Mouse (Mus musculus): Measurements from ENCODE around the gene Hacd3. TPM values are rescaled to one million over a fixed set of nuclear protein-coding genes. Genes with fewer than 3 reads are reported as not detected.
"Not testable (repeated sequence)": the region's sequence is repeated elsewhere in the genome, so short reads cannot be mapped to it uniquely, and the experiment has no call there.

The Hacd3 gene
- polyA plus RNA-seq, 1 experiment = 22.3 TPM

DNA sequence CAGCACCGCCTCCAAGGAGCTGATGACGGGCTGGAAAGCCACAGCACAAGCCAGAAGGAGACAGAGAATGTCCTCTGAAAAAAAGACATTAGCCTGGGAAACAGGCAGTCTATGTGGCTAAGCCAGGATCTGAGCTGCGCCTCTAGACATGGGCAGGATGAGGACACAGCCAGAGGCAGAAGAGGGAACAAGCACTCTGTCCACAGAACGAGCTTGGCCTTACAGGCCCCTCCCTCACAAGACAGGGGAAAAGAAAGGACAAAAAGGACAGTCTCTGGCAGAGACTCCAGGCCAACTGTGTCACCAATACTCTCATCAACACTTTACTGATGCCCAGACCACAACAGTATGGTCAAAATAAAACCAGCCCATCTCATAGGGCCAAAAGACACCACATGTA lies 20.0 kb downstream of the Hacd3 start:
- TF ChIP-seq CTCF (IDR thresholded peaks at IDR 0.05; ENCODE audit: control insufficient read depth, insufficient read depth, insufficient replicate concordance, low read depth, low read length) (no peak), POLR2A (IDR thresholded peaks at IDR 0.05; ENCODE audit: control insufficient read depth, low read depth, low read length) (no peak)
- Histone ChIP-seq H3K36me3 (ENCODE audit: control insufficient read depth, insufficient read depth, low read length) (peaks cover 1% of the 10 kb centered on the region), H3K27me3 (ENCODE audit: control insufficient read depth, insufficient read depth, low read length) (no peaks in the 10 kb centered on the region), H3K4me1 (ENCODE audit: control insufficient read depth, insufficient read depth, low read length) (no peaks in the 10 kb centered on the region), H3K27ac (ENCODE audit: control insufficient read depth, insufficient read depth, low read depth, low read length) (no peak overlapping the region), H3K4me3 (ENCODE audit: control insufficient read depth, low read depth, low read length) (no peak overlapping the region)

DNA sequence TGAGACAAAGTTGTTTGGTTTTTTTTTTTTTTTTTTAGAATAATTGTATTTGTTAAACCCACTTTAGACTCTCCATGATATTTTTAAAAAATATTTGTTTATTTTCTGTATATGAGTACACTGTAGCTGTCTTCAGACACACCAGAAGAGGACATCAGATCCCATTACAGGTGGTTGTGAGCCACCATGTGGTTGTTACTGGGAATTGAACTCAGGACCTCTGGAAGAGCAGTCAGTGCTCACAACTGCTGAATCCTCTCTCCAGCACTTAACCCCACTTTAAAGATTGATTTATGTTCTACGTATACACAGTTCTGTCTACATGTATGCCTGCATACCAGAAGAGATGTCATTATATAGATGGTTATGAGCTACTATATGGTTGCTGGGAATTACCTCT lies 26.0 kb downstream of the Hacd3 start:
- H3K4me3 ChIP-seq (ENCODE audit: control insufficient read depth, low read depth, low read length); H3K27ac ChIP-seq (ENCODE audit: control insufficient read depth, insufficient read depth, low read depth, low read length); H3K36me3 ChIP-seq (ENCODE audit: control insufficient read depth, insufficient read depth, low read length); H3K4me1 ChIP-seq (ENCODE audit: control insufficient read depth, insufficient read depth, low read length); H3K27me3 ChIP-seq (ENCODE audit: control insufficient read depth, insufficient read depth, low read length): not testable (repeated sequence)

DNA sequence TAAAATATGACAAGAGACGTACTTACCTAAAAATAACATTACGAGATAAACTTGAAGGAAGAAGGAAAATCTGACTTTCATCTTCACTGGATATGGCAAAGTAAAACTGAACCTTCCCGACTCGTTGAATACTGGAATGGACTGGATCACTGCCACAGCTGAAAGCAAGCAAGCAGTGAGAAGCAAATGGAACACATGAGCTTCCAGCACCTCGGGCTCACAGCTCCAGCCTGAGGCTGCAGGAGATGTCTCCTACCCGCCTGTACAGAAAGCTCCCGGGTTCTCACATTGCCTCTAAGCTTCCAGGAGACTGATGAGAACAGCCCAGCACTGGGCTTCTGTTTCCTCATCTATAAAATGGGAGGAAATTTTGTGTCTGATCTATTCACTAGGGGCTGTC lies 31.2 kb downstream of the Hacd3 start:
- no peak overlapping the region for H3K4me3 ChIP-seq (ENCODE audit: control insufficient read depth, low read depth, low read length)
- TF ChIP-seq POLR2A (IDR thresholded peaks at IDR 0.05; ENCODE audit: control insufficient read depth, low read depth, low read length) (no peak), CTCF (IDR thresholded peaks at IDR 0.05; ENCODE audit: control insufficient read depth, insufficient read depth, insufficient replicate concordance, low read depth, low read length) (no peak)
- H3K27ac ChIP-seq (ENCODE audit: control insufficient read depth, insufficient read depth, low read depth, low read length) = no peak overlapping the region
- no peaks in the 10 kb centered on the region for H3K4me1 ChIP-seq (ENCODE audit: control insufficient read depth, insufficient read depth, low read length)
- H3K36me3 ChIP-seq (ENCODE audit: control insufficient read depth, insufficient read depth, low read length) = peaks cover 4% of the 10 kb centered on the region
- H3K27me3 ChIP-seq (ENCODE audit: control insufficient read depth, insufficient read depth, low read length) = no peaks in the 10 kb centered on the region

DNA sequence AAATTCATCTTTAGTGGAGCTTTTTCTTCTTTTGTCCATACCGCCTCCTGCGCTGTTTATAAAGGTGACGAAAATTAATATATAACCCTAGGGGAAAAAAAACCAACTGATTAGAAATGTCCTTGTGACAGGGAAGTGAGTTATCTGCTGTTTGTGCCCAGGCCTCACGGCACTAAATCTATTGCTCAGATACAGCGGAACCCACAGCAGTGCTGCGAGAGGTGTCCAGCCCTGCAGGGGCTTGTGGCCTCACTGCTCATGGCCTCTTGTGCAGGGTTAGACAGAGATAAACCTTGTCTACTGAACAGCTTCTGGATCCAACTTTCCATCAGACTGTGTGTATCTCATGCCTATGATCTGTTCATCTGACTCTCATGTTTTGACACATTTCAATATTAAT lies 33.0 kb downstream of the Hacd3 start:
- H3K27me3 ChIP-seq (ENCODE audit: control insufficient read depth, insufficient read depth, low read length) = no peaks in the 10 kb centered on the region
- H3K36me3 ChIP-seq (ENCODE audit: control insufficient read depth, insufficient read depth, low read length) = peaks cover 4% of the 10 kb centered on the region
- no peaks in the 10 kb centered on the region for H3K4me1 ChIP-seq (ENCODE audit: control insufficient read depth, insufficient read depth, low read length)
- no peak overlapping the region for H3K27ac ChIP-seq (ENCODE audit: control insufficient read depth, insufficient read depth, low read depth, low read length)
- TF ChIP-seq POLR2A (IDR thresholded peaks at IDR 0.05; ENCODE audit: control insufficient read depth, low read depth, low read length) (no peak), CTCF (IDR thresholded peaks at IDR 0.05; ENCODE audit: control insufficient read depth, insufficient read depth, insufficient replicate concordance, low read depth, low read length) (no peak)
- H3K4me3 ChIP-seq (ENCODE audit: control insufficient read depth, low read depth, low read length) = no peak overlapping the region

DNA sequence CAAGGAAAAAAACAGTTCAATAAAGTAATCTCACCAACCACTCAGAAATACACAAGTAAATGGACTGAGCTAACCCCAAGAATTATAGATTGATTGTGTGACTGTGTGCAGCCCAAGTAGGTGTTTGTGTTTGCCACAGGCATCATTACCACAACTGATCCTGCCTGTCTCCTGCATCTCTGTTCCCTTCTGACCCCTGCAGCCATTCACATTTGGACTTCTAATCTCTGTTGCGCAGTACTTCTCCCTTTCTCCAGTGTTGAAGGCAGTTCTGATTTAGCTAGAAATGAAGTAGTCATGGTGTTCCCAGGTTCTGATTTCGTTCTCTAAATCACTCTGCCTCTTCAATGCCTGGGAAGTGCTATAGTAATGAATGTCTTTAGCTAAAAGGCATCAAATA lies 33.8 kb downstream of the Hacd3 start:
- Histone ChIP-seq H3K4me1 (ENCODE audit: control insufficient read depth, insufficient read depth, low read length) (no peaks in the 10 kb centered on the region), H3K4me3 (ENCODE audit: control insufficient read depth, low read depth, low read length) (no peak overlapping the region), H3K27me3 (ENCODE audit: control insufficient read depth, insufficient read depth, low read length) (no peaks in the 10 kb centered on the region), H3K27ac (ENCODE audit: control insufficient read depth, insufficient read depth, low read depth, low read length) (no peak overlapping the region), H3K36me3 (ENCODE audit: control insufficient read depth, insufficient read depth, low read length) (peaks cover 4% of the 10 kb centered on the region)
- no peak for TF ChIP-seq POLR2A (IDR thresholded peaks at IDR 0.05; ENCODE audit: control insufficient read depth, low read depth, low read length)
- TF ChIP-seq CTCF (IDR thresholded peaks at IDR 0.05; ENCODE audit: control insufficient read depth, insufficient read depth, insufficient replicate concordance, low read depth, low read length) = no peak

DNA sequence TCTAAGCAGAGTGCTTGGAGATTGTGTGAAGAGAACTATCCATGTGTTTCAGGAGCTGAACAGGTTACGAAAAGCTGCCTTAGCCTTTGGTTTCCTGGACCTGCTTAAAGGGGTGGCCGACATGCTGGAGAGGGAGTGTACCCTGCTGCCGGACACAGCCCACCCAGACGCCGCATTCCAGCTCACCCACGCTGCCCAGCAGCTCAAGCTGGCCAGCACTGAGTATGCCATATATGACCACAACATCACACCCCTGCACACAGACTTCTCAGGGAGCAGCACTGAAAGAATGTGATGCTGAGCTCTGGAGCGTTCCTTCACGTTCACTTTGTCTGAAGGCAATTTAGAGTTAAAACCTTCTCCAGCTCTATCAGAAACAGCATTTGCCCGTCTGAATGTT lies 35.7 kb downstream of the Hacd3 start:
- Histone ChIP-seq H3K4me1 (ENCODE audit: control insufficient read depth, insufficient read depth, low read length) (no peaks in the 10 kb centered on the region), H3K36me3 (ENCODE audit: control insufficient read depth, insufficient read depth, low read length) (peaks cover 4% of the 10 kb centered on the region)

GRCm38 (mm10) chr9:64985037-64985794 lies 36.3 kb downstream of the Hacd3 start:
- peaks cover 4% of the 10 kb centered on the region for H3K36me3 ChIP-seq (ENCODE audit: control insufficient read depth, insufficient read depth, low read length)

More for the DNA sequence above, 35.7 kb downstream of the Hacd3 start:
- TF ChIP-seq POLR2A (IDR thresholded peaks at IDR 0.05; ENCODE audit: control insufficient read depth, low read depth, low read length) (no peak), CTCF (IDR thresholded peaks at IDR 0.05; ENCODE audit: control insufficient read depth, insufficient read depth, insufficient replicate concordance, low read depth, low read length) (no peak; the same call in 1 of the 2 replicates)
- H3K27me3 ChIP-seq (ENCODE audit: control insufficient read depth, insufficient read depth, low read length) = no peaks in the 10 kb centered on the region
- H3K27ac ChIP-seq (ENCODE audit: control insufficient read depth, insufficient read depth, low read depth, low read length) = no peak overlapping the region
- no peak overlapping the region for H3K4me3 ChIP-seq (ENCODE audit: control insufficient read depth, low read depth, low read length)

More at GRCm38 (mm10) chr9:64985037-64985794, 36.3 kb downstream of the Hacd3 start:
- no peak for TF ChIP-seq POLR2A (IDR thresholded peaks at IDR 0.05; ENCODE audit: control insufficient read depth, low read depth, low read length)
- TF ChIP-seq CTCF (IDR thresholded peaks at IDR 0.05; ENCODE audit: control insufficient read depth, insufficient read depth, insufficient replicate concordance, low read depth, low read length) = no peak
- H3K27me3 ChIP-seq (ENCODE audit: control insufficient read depth, insufficient read depth, low read length) = no peaks in the 10 kb centered on the region
- no peak overlapping the region for H3K4me3 ChIP-seq (ENCODE audit: control insufficient read depth, low read depth, low read length)
- H3K4me1 ChIP-seq (ENCODE audit: control insufficient read depth, insufficient read depth, low read length) = no peaks in the 10 kb centered on the region
- no peak overlapping the region for H3K27ac ChIP-seq (ENCODE audit: control insufficient read depth, insufficient read depth, low read depth, low read length)

Measured in testis, adult 2 months (tissue).